Mouse (Mus musculus) myocyte (in vitro differentiated cells): ENCODE measurements around the gene Mov10.

ENCODE experiments used
- MAX ChIP-seq: IDR thresholded peaks from one replicate; pipeline ENCODE4 v1.6.1; 2011; ENCODE audit warnings: low read depth, mild to moderate bottlenecking, control low read depth
- TCF12 ChIP-seq: IDR thresholded peaks from one replicate; pipeline ENCODE4 v1.6.1; 2011; ENCODE audit warnings: mild to moderate bottlenecking, control low read depth; ENCODE audit not compliant: poor library complexity, insufficient read depth, severe bottlenecking

DNA sequence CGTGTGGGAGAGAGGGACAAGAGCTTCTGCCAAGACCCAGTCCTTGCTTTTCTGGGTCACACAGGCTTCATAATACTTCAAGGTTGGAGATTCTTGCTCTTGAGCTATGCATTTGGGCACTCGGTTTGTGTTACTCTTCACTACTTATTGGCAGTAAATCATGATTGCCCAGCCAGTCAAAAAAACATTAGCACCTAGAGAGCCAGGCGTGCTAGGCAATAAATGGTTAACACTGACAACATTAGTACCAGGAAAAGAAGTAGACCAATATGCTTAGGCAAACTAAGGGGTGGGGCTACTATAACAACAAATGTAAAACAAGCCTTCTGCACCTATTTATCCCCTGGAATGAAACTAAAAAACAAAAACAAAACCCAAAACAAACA lies 379 bp upstream of the Mov10 start:
- TF ChIP-seq MAX (no peak), TCF12 (no peak)
